Mouse (Mus musculus) forebrain, embryonic 12.5 days (tissue): ENCODE results near the gene Hbs1l. TPM values are rescaled to one million over a fixed set of nuclear protein-coding genes. Genes with fewer than 3 reads are reported as not detected.
A peak's percentile ranks its signal among the peaks of the same experiment; 100 is the strongest.
"Not testable (repeated sequence)": the region's sequence is repeated elsewhere in the genome, so short reads cannot be mapped to it uniquely, and the experiment has no call there.

Experiments used
- ATAC-seq: fragments of 200-750 bp; cut with Nextera tagmentation; 2 replicates; pipeline ENCODE4 v1.8.0; 2017; ENCODE audit warnings: moderate TSS enrichment; ENCODE audit not compliant: low FRiP score
- H3K27ac ChIP-seq: fragments of 300-500 bp; sonication (generic); 2 replicates; pipeline ENCODE4 v1.5.1; 2016; ENCODE audit warnings: mild to moderate bottlenecking
- H3K27me3 ChIP-seq: fragments of 300-500 bp; sonication (generic); 2 replicates; pipeline ENCODE4 v1.6.1; 2016; ENCODE audit warnings: mild to moderate bottlenecking
- H3K36me3 ChIP-seq: fragments of 300-500 bp; sonication (generic); replicated peaks from 2 replicates; pipeline ENCODE4 v1.6.1; 2016; ENCODE audit warnings: mild to moderate bottlenecking
- H3K4me1 ChIP-seq: fragments of 300-500 bp; sonication (generic); 2 replicates; pipeline ENCODE4 v1.6.1; 2016
- H3K4me2 ChIP-seq: fragments of 300-500 bp; sonication (generic); 2 replicates; pipeline ENCODE4 v1.6.1; 2016; ENCODE audit warnings: mild to moderate bottlenecking, moderate library complexity
- H3K4me3 ChIP-seq: fragments of 300-500 bp; sonication (generic); replicated peaks from 2 replicates; pipeline ENCODE4 v1.5.1; 2016; ENCODE audit warnings: mild to moderate bottlenecking
- H3K9ac ChIP-seq: fragments of 300-500 bp; sonication (generic); 2 replicates; pipeline ENCODE4 v1.6.1; 2016; ENCODE audit warnings: mild to moderate bottlenecking
- H3K9me3 ChIP-seq: fragments of 300-500 bp; sonication (generic); 2 replicates; pipeline ENCODE4 v1.6.1; 2016
- WGBS: fragments of 180-500 bp; shearing (Covaris S2); methylation state at CpG from one replicate; pipeline ENCODE4 v1.1.7; 2016; 5-methylcytosine and 5-hydroxymethylcytosine counted together
- polyA plus RNA-seq: library from polyadenylated mRNA; unstranded; fragments of >200 nt; fragmentation: Nextera tagmentation; extraction: Ambion mirVana; gene quantifications from 2 replicates; pipeline ENCODE4 v1.2.1, GENCODE M21; 2016

The Hbs1l gene
- polyA plus RNA-seq, 1 experiment from 2014 or later: 131 TPM

- H3K4me3 ChIP-seq: no peak overlapping the region
- H3K9ac ChIP-seq: no peak overlapping the region
- 91% methylated on average over 6 of the region's 6 CpGs for WGBS
- H3K27me3 ChIP-seq: no peaks in the 10 kb centered on the region
- H3K27ac ChIP-seq: no peak overlapping the region
- peaks cover 28% of the 10 kb centered on the region for H3K36me3 ChIP-seq
- H3K4me2 ChIP-seq: no peak overlapping the region
- ATAC-seq: no peak
- no peaks in the 10 kb centered on the region for H3K9me3 ChIP-seq
- H3K4me1 ChIP-seq: no peaks in the 10 kb centered on the region
Observed at GRCm38 (mm10) chr10:21372271-21372670, 76.5 kb downstream of the Hbs1l start.

DNA sequence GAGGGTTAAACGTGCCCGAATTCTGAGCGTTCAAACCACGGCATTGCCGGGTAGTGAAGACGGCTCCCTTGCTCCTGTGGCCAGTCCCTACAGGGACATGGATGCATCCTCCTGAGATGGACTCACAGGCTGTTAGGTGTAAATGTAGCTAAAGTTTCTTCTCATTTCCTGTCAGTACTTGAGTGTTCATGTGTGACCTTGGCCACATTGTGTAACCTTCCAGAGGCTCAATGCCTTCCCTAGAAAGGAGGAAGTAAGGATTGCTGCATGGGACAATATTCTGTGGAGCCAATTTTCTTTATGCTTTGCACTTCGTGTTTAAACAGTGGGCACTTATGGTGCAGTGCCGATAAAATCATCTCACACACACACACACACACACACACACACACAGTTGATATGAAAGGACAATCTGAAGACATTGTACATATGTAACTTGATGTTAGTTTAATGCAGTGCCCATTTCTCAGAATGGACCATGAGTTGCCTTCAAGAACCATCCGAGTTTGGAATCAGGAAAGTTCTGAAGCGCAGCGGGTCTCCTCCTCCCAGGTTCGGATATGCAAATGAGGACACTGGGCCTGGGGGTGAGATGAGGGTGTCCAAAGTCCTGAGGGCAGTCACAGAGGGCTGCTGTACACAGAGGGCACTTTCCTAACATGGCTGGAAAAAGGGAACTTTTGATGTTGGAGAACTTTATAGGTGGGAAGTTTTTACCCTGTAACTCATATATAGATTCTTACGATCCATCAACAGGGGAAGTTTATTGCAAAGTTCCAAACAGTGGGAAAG, 81.1 kb downstream of the Hbs1l start, which contains the start of gene Aldh8a1:
Gene Aldh8a1, plus strand, starts transcription at position 610 of the 792 bp plus-strand sequence.
- no peak within 1 kb of the TSS for H3K9ac ChIP-seq
- 90% methylated on average over 13 of the region's 13 CpGs for WGBS
- H3K4me3 ChIP-seq: no peak within 1 kb of the TSS
- no peaks in the 10 kb centered on the region for H3K36me3 ChIP-seq
- H3K9me3 ChIP-seq: no peaks in the 10 kb centered on the region
- H3K27me3 ChIP-seq: no peaks in the 10 kb centered on the region
- no peak for ATAC-seq
- no peak within 1 kb of the TSS for H3K4me2 ChIP-seq
- no peak within 1 kb of the TSS for H3K27ac ChIP-seq
- no peaks in the 10 kb centered on the region for H3K4me1 ChIP-seq

DNA sequence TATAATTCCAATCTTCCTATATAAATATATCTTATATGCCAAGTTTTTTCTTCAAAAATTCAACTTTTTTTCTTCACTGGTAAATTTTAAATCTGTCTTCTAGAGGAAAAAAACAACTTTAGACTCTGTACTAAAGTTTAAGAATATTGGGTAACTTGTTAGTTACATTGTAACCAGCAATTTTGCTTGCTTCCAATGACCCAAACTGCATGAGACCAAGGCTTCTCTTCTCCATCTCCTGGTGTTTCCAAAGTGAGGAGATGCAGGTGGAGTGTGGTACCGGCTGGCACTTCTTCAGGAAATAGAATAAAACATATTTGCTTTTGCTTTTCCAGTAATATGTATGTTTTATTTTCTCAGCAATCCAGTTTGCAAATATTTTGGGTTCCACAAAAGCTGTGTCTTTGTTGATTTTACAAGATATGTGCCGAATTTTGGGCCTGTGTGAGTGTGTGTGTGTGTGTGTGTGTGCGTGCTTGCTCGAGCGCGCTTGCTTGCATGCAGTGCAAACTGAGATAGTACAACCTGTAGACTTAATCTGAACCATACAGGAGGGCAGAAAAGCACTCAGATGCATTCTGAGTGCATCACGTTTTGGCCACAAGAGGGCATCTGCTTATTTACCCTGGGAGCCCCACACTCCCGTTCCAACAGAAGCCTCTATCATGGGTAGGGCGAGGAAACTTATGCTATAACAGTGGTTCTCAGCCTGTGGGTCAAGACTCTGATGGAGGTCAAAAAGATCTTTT, 82.6 kb downstream of the Hbs1l start:
- no peak overlapping the region for H3K4me2 ChIP-seq
- no peak for ATAC-seq
- H3K36me3 ChIP-seq: no peaks in the 10 kb centered on the region
- H3K27me3 ChIP-seq: no peaks in the 10 kb centered on the region
- H3K4me1 ChIP-seq: no peaks in the 10 kb centered on the region
- no peak overlapping the region for H3K27ac ChIP-seq
- H3K9me3 ChIP-seq: no peaks in the 10 kb centered on the region
- H3K4me3 ChIP-seq: no peak overlapping the region
- 71% methylated on average over 9 of the region's 9 CpGs for WGBS
- H3K9ac ChIP-seq: no peak overlapping the region

DNA sequence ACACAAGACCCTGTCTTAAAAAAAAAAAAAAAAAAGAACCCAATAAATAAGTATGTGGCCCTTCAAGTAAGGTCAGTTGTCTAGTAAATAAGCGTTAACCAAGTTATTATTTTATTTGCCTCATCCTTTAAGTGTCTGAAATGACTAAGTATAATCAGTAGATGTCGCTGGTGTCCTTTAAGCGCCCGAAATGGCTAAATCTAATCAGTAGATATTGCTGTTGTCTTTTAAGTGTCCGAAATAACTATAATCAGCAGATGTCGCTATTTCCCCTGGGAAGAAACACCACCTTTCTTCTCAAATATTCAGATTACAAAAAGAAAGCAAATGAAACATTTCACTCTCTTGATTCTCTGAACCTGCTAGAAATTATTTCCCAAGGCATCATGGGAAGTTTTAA, 87.1 kb downstream of the Hbs1l start:
- Histone ChIP-seq H3K27me3 (no peaks in the 10 kb centered on the region), H3K9me3 (no peaks in the 10 kb centered on the region), H3K4me2 (no peak overlapping the region), H3K4me3 (no peak overlapping the region), H3K36me3 (no peaks in the 10 kb centered on the region), H3K9ac (no peak overlapping the region), H3K4me1 (no peaks in the 10 kb centered on the region), H3K27ac (no peak overlapping the region)
- ATAC-seq: 0 out of 2 replicates have a peak, but pooled peaks have one; percentile 39
- 25% methylated on average over 6 of the region's 6 CpGs for WGBS

- no peaks in the 10 kb centered on the region for H3K27me3 ChIP-seq
- 75% methylated on average over 3 of the region's 3 CpGs for WGBS
- ATAC-seq: no peak
- H3K4me1 ChIP-seq: no peaks in the 10 kb centered on the region
- H3K9me3 ChIP-seq: no peaks in the 10 kb centered on the region
- H3K9ac ChIP-seq: no peak overlapping the region
- H3K4me2 ChIP-seq: no peak overlapping the region
- H3K36me3 ChIP-seq: no peaks in the 10 kb centered on the region
- H3K27ac ChIP-seq: no peak overlapping the region
- no peak overlapping the region for H3K4me3 ChIP-seq
Observed at GRCm38 (mm10) chr10:21385111-21385663, 89.4 kb downstream of the Hbs1l start.

DNA sequence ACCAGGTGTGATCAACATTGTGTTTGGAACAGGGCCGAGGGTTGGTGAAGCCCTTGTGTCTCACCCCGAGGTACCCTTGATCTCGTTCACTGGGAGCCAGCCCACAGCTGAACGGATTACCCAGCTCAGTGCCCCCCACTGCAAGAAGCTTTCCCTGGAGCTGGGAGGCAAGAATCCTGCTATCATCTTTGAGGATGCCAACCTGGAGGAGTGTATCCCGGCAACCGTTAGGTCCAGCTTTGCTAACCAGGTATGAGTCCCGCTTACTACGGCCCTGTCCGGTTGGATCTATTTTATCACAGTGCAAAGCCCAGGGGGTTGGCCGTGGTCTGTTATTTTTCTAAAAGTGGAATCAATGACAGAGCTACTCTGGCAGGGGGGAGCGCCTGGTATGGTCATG, 93.3 kb downstream of the Hbs1l start:
- no peak for ATAC-seq
- H3K4me2 ChIP-seq: no peak overlapping the region
- H3K9me3 ChIP-seq: no peaks in the 10 kb centered on the region
- H3K4me3 ChIP-seq: no peak overlapping the region
- no peaks in the 10 kb centered on the region for H3K27me3 ChIP-seq
- no peaks in the 10 kb centered on the region for H3K36me3 ChIP-seq
- H3K4me1 ChIP-seq: no peaks in the 10 kb centered on the region
- no peak overlapping the region for H3K27ac ChIP-seq
- no peak overlapping the region for H3K9ac ChIP-seq
- 88% methylated on average over 11 of the region's 11 CpGs for WGBS

GRCm38 (mm10) chr10:21390440-21390839, 94.7 kb downstream of the Hbs1l start:
- Histone ChIP-seq H3K4me1 (no peaks in the 10 kb centered on the region), H3K9ac (no peak overlapping the region), H3K36me3 (no peaks in the 10 kb centered on the region), H3K4me2 (no peak overlapping the region), H3K9me3 (no peaks in the 10 kb centered on the region), H3K27ac (no peak overlapping the region), H3K4me3 (no peak overlapping the region), H3K27me3 (no peaks in the 10 kb centered on the region)
- WGBS: 82% methylated on average over 4 of the region's 4 CpGs
- ATAC-seq: no peak

GRCm38 (mm10) chr10:21391286-21391685, 95.5 kb downstream of the Hbs1l start:
- Histone ChIP-seq H3K9me3 (no peaks in the 10 kb centered on the region), H3K36me3 (no peaks in the 10 kb centered on the region), H3K27ac (no peak overlapping the region), H3K27me3 (no peaks in the 10 kb centered on the region), H3K4me3 (no peak overlapping the region), H3K9ac (no peak overlapping the region), H3K4me2 (no peak overlapping the region), H3K4me1 (no peaks in the 10 kb centered on the region)
- ATAC-seq: no peak
- 78% methylated on average over 4 of the region's 4 CpGs for WGBS

GRCm38 (mm10) chr10:21393390-21393789, 97.6 kb downstream of the Hbs1l start:
- H3K4me3 ChIP-seq: no peak overlapping the region
- ATAC-seq: no peak
- H3K4me2 ChIP-seq: no peak overlapping the region
- H3K27me3 ChIP-seq: no peaks in the 10 kb centered on the region
- 93% methylated on average over 2 of the region's 2 CpGs for WGBS
- H3K27ac ChIP-seq: no peak overlapping the region
- H3K9me3 ChIP-seq: no peaks in the 10 kb centered on the region
- H3K9ac ChIP-seq: no peak overlapping the region
- no peaks in the 10 kb centered on the region for H3K4me1 ChIP-seq
- no peaks in the 10 kb centered on the region for H3K36me3 ChIP-seq

- WGBS: 90% methylated on average over 14 of the region's 14 CpGs
- no peak for ATAC-seq
Observed at GRCm38 (mm10) chr10:21395426-21396139, 99.8 kb downstream of the Hbs1l start.

DNA sequence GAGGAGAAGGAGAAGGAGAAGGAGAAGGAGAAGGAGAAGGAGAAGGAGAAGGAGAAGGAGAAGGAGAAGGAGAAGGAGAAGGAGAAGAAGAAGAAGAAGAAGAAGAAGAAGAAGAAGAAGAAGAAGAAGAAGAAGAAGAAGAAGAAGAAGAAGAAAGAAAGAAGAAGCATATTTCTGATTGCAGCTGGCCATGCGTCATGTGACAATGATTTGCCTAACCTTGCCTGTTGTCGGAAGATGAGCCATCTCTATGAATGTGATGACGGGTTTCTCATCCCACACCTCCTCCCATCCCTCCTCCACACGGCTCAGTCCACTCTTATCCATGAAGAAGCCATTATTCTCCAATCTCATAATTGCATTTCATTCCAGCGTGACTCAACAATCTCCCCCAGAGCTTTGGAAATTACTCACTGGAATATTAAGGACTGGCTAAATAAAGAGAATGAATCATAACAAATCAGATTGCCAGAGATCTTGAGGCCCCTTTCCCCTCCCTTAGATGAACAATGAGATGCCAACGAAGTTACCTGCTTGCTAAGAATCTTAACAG, 103.2 kb downstream of the Hbs1l start:
- H3K27ac ChIP-seq, H3K4me1 ChIP-seq, H3K9me3 ChIP-seq, H3K36me3 ChIP-seq, H3K4me3 ChIP-seq, H3K9ac ChIP-seq, ATAC-seq, H3K4me2 ChIP-seq, H3K27me3 ChIP-seq: not testable (repeated sequence)
- 85% methylated on average over 6 of the region's 6 CpGs for WGBS

More at GRCm38 (mm10) chr10:21395426-21396139, 99.8 kb downstream of the Hbs1l start:
- Histone ChIP-seq H3K36me3 (no peaks in the 10 kb centered on the region), H3K4me3 (no peak overlapping the region), H3K9ac (no peak overlapping the region), H3K9me3 (no peaks in the 10 kb centered on the region), H3K27ac (no peak overlapping the region), H3K4me2 (no peak overlapping the region), H3K4me1 (no peaks in the 10 kb centered on the region; the same call in 1 of the 2 replicates), H3K27me3 (no peaks in the 10 kb centered on the region)

DNA sequence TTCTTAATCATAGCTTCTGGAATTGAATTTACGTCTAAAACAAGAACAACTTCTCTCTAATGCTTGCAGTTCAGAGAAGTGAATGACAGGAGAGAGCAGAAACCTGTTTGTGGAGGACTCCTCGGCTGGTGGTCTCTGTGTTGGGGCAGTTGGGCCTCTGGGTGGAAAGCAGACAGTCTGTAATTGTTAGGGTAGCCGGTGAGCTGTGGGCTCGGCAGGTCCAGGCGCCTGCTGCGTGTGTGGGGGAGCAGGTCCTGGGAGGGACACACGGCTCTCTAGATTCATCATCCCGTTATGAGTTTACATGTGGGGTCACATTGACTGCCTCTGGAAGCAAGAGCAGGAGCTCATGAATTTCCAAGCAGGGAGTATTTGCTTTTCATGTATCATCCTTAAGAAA, 103.8 kb downstream of the Hbs1l start:
- H3K27me3 ChIP-seq: no peaks in the 10 kb centered on the region
- H3K4me3 ChIP-seq: no peak overlapping the region
- H3K36me3 ChIP-seq: no peaks in the 10 kb centered on the region
- ATAC-seq: no peak
- 76% methylated on average over 8 of the region's 8 CpGs for WGBS
- no peaks in the 10 kb centered on the region for H3K9me3 ChIP-seq
- no peak overlapping the region for H3K27ac ChIP-seq
- H3K4me2 ChIP-seq: no peak overlapping the region
- peaks cover 3% of the 10 kb centered on the region; the same call in 1 of the 2 replicates for H3K4me1 ChIP-seq
- H3K9ac ChIP-seq: no peak overlapping the region
